Mouse (Mus musculus) hindbrain, embryonic 11.5 days (tissue): Measurements from ENCODE around the gene Alg9. TPM values are rescaled to one million over a fixed set of nuclear protein-coding genes. Genes with fewer than 3 reads are reported as not detected.
"Not testable (repeated sequence)": the region's sequence is repeated elsewhere in the genome, so short reads cannot be mapped to it uniquely, and the experiment has no call there.

Experiments
- ATAC-seq: fragments of 200-750 bp; cut with Nextera tagmentation; 2 replicates; pipeline ENCODE4 v1.8.0; 2017; ENCODE audit warnings: mild to moderate bottlenecking, moderate TSS enrichment, moderate library complexity; ENCODE audit not compliant: low FRiP score
- DNase-seq: peaks from one replicate; pipeline ENCODE4 v3.0.0-alpha.2; 2015; ENCODE audit warnings: low spot score
- H3K27ac ChIP-seq: fragments of 300-500 bp; sonication (generic); 2 replicates; pipeline ENCODE4 v1.5.1; 2014; ENCODE audit warnings: mild to moderate bottlenecking, low read depth, low read length
- H3K27me3 ChIP-seq: fragments of 300-500 bp; sonication (generic); 2 replicates; pipeline ENCODE4 v1.6.1; 2014; ENCODE audit warnings: mild to moderate bottlenecking, low read length, moderate library complexity, mixed read lengths; ENCODE audit not compliant: control insufficient read depth, insufficient read depth
- H3K36me3 ChIP-seq: fragments of 300-500 bp; sonication (generic); 2 replicates; pipeline ENCODE4 v1.6.1; 2014; ENCODE audit warnings: mild to moderate bottlenecking, low read length, moderate library complexity, mixed read lengths; ENCODE audit not compliant: control insufficient read depth, insufficient read depth
- H3K4me1 ChIP-seq: fragments of 300-500 bp; sonication (generic); replicated peaks from 2 replicates; pipeline ENCODE4 v1.6.1; 2014; ENCODE audit warnings: low read length, mixed read lengths; ENCODE audit not compliant: control insufficient read depth, insufficient read depth
- H3K4me2 ChIP-seq: fragments of 300-500 bp; sonication (generic); replicated peaks from 2 replicates; pipeline ENCODE4 v1.6.1; 2014; ENCODE audit warnings: mild to moderate bottlenecking, low read depth, low read length
- H3K4me3 ChIP-seq: fragments of 300-500 bp; sonication (generic); 2 replicates; pipeline ENCODE4 v1.5.1; 2014; ENCODE audit warnings: low read depth, low read length
- H3K9ac ChIP-seq: fragments of 300-500 bp; sonication (generic); 2 replicates; pipeline ENCODE4 v1.6.1; 2014; ENCODE audit warnings: low read depth, low read length
- H3K9me3 ChIP-seq: fragments of 300-500 bp; sonication (generic); 2 replicates; pipeline ENCODE4 v1.6.1; 2016; ENCODE audit warnings: low read length; ENCODE audit not compliant: control insufficient read depth
- WGBS: fragments of 180-500 bp; shearing (Covaris S2); extraction: QIAGEN DNeasy Blood & Tissue Kit; methylation state at CpG from one replicate; pipeline ENCODE4 v1.1.7; 2014; 5-methylcytosine and 5-hydroxymethylcytosine counted together
- polyA plus RNA-seq: library from polyadenylated mRNA; unstranded; fragments of >200 nt; fragmentation: Nextera tagmentation; extraction: Ambion mirVana; gene quantifications from 2 replicates; pipeline ENCODE4 v1.2.1, GENCODE M21; 2014

The Alg9 gene
- polyA plus RNA-seq, 1 experiment from 2014 or later: 39.3 TPM

DNA sequence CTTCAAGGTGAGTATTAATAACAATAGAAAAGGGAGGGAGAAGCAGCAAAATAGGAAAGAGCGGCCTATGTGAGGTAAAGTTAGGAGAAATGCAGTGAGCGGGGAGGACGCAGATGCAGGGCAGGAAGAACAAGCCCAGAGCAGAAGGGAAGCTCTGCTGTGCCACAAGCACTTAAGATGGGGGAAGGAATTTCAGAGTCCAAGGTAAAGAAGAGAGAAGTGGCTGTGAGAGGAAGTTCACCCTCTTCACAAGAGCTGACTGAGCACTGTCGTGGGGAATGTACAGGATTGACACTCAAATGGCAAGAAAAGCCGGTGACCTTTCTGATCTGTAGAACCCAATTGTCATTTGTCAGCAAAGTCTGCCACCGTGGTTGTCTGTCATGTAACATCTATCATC, 43.2 kb downstream of the Alg9 start:
- no peak overlapping the region for H3K9ac ChIP-seq
- DNase-seq: no peak
- H3K4me3 ChIP-seq: no peak overlapping the region
- no peaks in the 10 kb centered on the region for H3K4me1 ChIP-seq
- ATAC-seq: no peak
- no peak overlapping the region for H3K27ac ChIP-seq
- H3K4me2 ChIP-seq: no peak overlapping the region
- 85% methylated on average over 6 of the region's 6 CpGs for WGBS
- no peaks in the 10 kb centered on the region for H3K9me3 ChIP-seq
- H3K27me3 ChIP-seq: no peaks in the 10 kb centered on the region
- peaks cover 2% of the 10 kb centered on the region; the same call in 1 of the 2 replicates for H3K36me3 ChIP-seq

DNA sequence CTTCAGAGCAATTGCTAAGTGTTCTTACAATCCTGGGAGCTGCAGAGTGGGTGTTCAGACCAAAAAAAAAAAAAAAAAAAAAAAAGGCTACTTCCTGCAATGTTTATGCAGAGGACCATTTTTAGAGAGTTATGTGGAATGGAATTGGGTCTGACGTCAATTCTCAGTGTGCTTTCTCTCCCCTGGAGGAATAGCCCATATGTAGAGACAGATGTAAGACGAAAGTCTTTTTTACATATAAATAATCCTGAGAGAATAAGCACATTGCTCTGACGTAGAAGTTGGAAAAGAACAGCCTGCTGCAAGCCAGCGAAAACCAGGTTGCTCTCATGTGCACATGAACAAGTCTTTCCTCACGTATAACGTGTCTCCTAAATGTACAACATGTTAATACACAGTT, 44.9 kb downstream of the Alg9 start:
- H3K36me3 ChIP-seq: 0 out of 2 replicates have a peak, but pooled peaks cover 2% of the 10 kb centered on the region

DNA sequence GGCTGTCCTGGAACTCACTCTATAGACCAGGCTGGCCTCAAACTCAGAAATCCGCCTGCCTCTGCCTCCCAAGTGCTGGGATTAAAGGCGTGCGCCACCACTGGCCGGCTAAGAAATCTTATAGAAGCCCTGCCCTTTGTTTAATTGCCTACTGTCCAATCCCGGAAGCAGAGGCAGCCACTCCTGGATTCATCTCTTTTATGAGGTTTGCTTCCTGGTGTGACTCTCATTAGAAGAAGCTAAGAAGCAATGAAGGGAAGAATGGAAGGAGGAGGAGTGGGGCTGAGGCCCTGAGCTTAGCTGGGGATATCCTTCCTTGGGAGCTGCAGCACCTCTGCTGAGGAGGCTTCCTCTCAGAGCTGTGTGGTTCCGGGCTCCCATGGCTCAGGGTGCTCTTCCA, 46.8 kb downstream of the Alg9 start:
- H3K4me2 ChIP-seq: no peak overlapping the region

More for the DNA sequence above, 44.9 kb downstream of the Alg9 start:
- Histone ChIP-seq H3K4me2 (no peak overlapping the region), H3K27me3 (no peaks in the 10 kb centered on the region), H3K4me3 (no peak overlapping the region), H3K9me3 (no peaks in the 10 kb centered on the region), H3K4me1 (no peaks in the 10 kb centered on the region), H3K27ac (no peak overlapping the region), H3K9ac (no peak overlapping the region)
- no peak for ATAC-seq
- DNase-seq: no peak
- 94% methylated on average over 6 of the region's 6 CpGs for WGBS

DNA sequence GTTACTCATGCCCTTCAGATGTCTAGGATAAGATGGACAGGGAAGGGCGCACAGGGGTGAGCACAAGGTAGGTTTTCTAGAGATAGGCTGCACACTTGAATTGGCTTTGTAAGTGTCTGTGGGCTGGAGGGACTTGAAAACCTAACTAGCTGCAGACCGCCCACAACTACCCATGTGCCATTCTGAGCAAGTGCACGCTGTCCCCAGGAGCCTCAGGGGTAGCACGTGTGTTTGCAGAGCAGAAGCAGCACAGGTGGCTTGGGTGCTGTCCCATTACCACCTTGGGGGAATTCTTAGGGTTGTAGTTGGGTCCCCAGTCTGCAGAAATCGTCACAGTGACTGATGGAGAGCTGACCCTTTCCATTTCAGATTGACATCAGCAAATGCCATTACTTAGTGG, 47.4 kb downstream of the Alg9 start:
- no peak overlapping the region for H3K4me2 ChIP-seq
- 98% methylated on average over 5 of the region's 5 CpGs for WGBS
- H3K36me3 ChIP-seq: 0 out of 2 replicates have a peak, but pooled peaks cover 2% of the 10 kb centered on the region
- H3K27ac ChIP-seq: no peak overlapping the region
- ATAC-seq: no peak
- H3K9ac ChIP-seq: no peak overlapping the region
- H3K4me1 ChIP-seq: no peaks in the 10 kb centered on the region
- no peaks in the 10 kb centered on the region for H3K9me3 ChIP-seq
- no peak overlapping the region for H3K4me3 ChIP-seq
- DNase-seq: no peak
- no peaks in the 10 kb centered on the region for H3K27me3 ChIP-seq

More for the DNA sequence above, 46.8 kb downstream of the Alg9 start:
- no peak overlapping the region for H3K4me3 ChIP-seq
- H3K4me1 ChIP-seq: no peaks in the 10 kb centered on the region
- H3K9me3 ChIP-seq: no peaks in the 10 kb centered on the region
- 0 out of 2 replicates have a peak, but pooled peaks cover 2% of the 10 kb centered on the region for H3K36me3 ChIP-seq
- H3K9ac ChIP-seq: no peak overlapping the region
- no peaks in the 10 kb centered on the region for H3K27me3 ChIP-seq
- no peak overlapping the region for H3K27ac ChIP-seq
- WGBS: 89% methylated on average over 5 of the region's 6 CpGs
- DNase-seq: no peak
- no peak for ATAC-seq

DNA sequence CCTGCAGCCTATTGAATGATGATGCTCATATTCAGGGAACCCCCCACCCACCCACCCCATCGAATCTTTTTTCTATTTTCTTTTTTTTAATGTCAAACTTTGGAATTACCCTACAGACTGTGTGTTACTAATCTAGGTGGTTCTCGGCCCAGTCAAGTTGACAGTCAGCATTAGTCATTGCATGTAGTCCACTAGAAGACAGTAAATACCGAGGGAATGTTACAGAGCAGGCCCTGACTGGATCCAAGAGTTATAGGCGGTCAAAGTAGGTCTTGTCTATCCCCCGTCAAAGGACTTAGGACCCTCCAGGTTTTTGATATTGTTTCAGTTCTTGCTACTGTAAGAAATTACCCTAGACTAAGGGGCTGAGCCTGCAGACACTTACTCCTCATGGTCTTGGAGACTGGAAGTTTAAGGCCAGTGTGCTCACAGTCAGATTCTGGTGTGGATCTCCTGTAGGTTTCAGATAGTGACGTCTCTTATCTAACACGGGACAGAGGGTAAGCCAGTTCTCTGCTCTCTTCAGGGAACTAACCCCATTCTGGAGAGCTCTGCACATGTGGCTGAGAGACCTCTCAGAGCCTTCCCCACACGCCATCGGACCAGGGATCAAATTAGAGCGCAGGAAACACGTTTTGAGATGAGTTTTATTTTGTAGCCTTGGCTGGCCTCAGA, 49.1 kb downstream of the Alg9 start:
- WGBS: 89% methylated on average over 11 of the region's 11 CpGs
- DNase-seq: no peak
- no peak overlapping the region for H3K9ac ChIP-seq

DNA sequence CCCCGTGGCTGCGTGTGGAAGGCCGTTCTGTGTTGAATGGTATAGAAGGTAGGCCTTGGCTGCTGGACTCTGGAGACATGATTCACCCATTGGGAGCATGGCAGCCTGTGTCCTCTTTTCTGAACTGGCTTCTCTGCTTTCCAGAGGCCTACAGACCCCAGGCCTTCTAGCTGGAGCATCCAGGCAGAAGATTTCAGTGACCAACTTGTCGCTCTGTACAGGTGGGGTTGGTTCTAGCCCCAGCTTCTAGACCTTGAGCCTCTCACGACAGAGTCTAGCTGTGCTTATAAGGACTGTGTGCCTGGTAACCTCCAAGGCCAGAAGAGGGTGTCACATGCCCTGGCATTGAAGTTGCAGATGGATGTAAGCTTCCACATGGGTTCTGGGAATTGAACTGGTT, 56.7 kb downstream of the Alg9 start:
- Histone ChIP-seq H3K4me2 (no peak overlapping the region), H3K4me3 (no peak overlapping the region), H3K27ac (no peak overlapping the region), H3K36me3 (no peaks in the 10 kb centered on the region), H3K4me1 (no peaks in the 10 kb centered on the region), H3K9ac (no peak overlapping the region), H3K9me3 (no peaks in the 10 kb centered on the region), H3K27me3 (no peaks in the 10 kb centered on the region)
- WGBS: 95% methylated on average over 5 of the region's 5 CpGs
- ATAC-seq (no peak), DNase-seq (no peak)

More for the DNA sequence above, 49.1 kb downstream of the Alg9 start:
- H3K9me3 ChIP-seq: no peaks in the 10 kb centered on the region
- H3K36me3 ChIP-seq: 0 out of 2 replicates have a peak, but pooled peaks cover 2% of the 10 kb centered on the region
- no peaks in the 10 kb centered on the region for H3K4me1 ChIP-seq
- ATAC-seq: no peak
- H3K27me3 ChIP-seq: no peaks in the 10 kb centered on the region
- H3K27ac ChIP-seq: no peak overlapping the region
- H3K4me2 ChIP-seq: no peak overlapping the region
- H3K4me3 ChIP-seq: no peak overlapping the region

DNA sequence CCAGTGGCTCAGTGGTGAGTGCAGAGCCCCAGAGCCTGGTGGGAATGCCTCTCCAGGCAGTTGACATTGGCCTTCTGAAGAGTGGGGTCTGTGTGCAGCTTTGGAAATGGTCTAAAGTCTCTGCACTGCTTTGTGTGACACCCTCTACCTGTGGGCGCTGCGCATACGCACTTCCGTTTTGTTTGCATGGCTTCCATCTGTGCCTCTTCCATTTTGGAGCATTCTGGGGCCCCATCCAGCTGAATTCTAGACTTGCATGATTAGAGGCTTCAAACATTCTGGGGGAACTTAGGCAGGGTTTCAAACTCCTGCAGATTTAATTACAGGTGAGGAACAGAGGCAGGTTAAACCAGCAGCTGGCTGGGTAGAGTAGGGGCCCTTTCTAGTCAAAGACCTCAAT, 57.3 kb downstream of the Alg9 start:
- DNase-seq (no peak), ATAC-seq (no peak)
- Histone ChIP-seq H3K4me2 (no peak overlapping the region), H3K27ac (no peak overlapping the region), H3K9me3 (no peaks in the 10 kb centered on the region), H3K36me3 (no peaks in the 10 kb centered on the region), H3K27me3 (no peaks in the 10 kb centered on the region), H3K4me1 (no peaks in the 10 kb centered on the region), H3K4me3 (no peak overlapping the region), H3K9ac (no peak overlapping the region)
- 99% methylated on average over 4 of the region's 4 CpGs for WGBS

DNA sequence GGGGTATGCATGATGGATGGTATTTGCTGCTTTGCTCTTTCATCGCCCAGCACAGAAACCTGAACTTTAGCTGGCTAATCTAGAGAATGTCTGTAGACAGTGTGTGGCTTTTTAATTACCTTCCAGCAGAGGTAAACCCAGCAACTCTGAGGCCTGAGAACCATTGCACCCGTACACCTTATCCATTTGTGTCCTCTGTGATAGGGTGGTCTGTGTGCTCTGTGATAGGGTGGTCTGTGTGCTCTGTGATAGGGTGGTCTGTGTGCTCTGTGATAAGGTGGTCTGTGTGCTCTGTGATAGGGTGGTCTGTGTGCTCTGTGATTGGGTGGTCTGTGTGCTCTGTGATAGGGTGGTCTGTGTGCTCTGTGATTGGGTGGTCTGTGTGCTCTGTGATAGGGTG, 57.8 kb downstream of the Alg9 start:
- WGBS: 85% methylated on average over 2 of the region's 2 CpGs
- ATAC-seq, H3K36me3 ChIP-seq, H3K4me1 ChIP-seq, H3K9me3 ChIP-seq, H3K4me2 ChIP-seq, DNase-seq, H3K27ac ChIP-seq, H3K4me3 ChIP-seq, H3K27me3 ChIP-seq, H3K9ac ChIP-seq: not testable (repeated sequence)

DNA sequence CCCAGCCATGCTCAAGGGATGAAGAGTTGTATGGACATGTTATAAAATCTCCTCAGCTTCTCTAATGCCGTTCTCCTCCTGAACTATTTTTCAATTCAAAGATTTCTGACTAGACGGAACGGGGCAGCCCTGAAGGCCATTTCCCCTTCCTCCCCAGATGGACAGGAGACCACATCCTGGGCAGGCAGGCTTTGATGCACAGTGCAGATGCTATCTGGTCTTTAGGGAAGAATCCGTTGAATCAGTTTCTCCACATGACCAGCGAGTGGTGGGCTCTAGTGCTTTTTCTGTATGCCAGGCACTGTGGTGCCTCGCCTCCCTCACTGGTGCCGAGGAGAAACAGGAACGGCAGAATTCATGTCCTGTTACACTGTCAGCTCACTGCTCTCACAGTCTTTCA, 59.0 kb downstream of the Alg9 start:
- H3K36me3 ChIP-seq: no peaks in the 10 kb centered on the region
- ATAC-seq (no peak), DNase-seq (no peak)
- 89% methylated on average over 8 of the region's 8 CpGs for WGBS
- no peaks in the 10 kb centered on the region for H3K9me3 ChIP-seq
- no peak overlapping the region for H3K4me2 ChIP-seq
- H3K27me3 ChIP-seq: no peaks in the 10 kb centered on the region
- no peak overlapping the region for H3K4me3 ChIP-seq
- no peak overlapping the region for H3K9ac ChIP-seq
- no peaks in the 10 kb centered on the region for H3K4me1 ChIP-seq
- no peak overlapping the region for H3K27ac ChIP-seq
